Comparison of ENCODE assay signal across 11 mouse cellular contexts in the genomic region with DNA sequence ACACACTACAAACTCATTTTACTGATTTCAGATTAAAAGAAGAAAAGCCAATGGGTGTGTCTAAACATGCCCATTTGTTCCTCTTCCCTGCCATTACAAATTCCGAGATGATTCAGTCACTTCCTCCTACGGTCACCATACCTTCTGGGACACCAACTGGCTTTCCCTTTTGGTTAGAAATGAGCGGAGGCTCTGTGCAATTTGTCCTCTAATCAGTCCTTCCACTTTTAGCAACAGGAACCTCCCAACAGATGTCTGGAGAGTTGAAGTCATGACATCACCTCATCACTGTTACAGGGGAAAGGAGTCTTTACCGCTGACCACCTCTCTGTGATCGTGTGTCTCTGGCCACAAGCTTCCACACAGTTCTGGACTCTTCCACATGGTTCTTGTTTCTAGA.
DNase-seq lines count a peak whose midpoint lies in the region; ATAC-seq lines count a peak whose summit lies in the region.
"Had no signal": no experiment of that assay in that cellular context is flagged by ENCODE, and none has a peak within 500 bp of the region (broad histone marks: within the 10 kb centered on the region; RNA-seq: fewer than 3 reads in every experiment).

No protein-coding gene starts in this region.

- DNase-seq in frontal cortex, adult 2 months (ENCODE audit: extremely low spot score in 1 of 2, low spot score in 1 of 2) = peak; percentile 20 to 70
- no peak for DNase-seq in frontal cortex, postnatal 14 days (ENCODE audit: low spot score in 2 of 2)
- peak; percentile 55 to 61 for DNase-seq in right cerebral cortex, adult 2 months (ENCODE audit: low spot score in 2 of 2)
- DNase-seq in right cerebral cortex, postnatal 4 days = no peak
- DNase-seq in layer of hippocampus, adult 18-20 months (ENCODE audit: low spot score in 2 of 2) = peak; percentile 56 to 86
- no peak for DNase-seq in spleen, postnatal 10 days (ENCODE audit: low spot score in 2 of 2)
- no peak for DNase-seq in yolk sac, embryonic 10.5 days (ENCODE audit: low spot score)
- DNase-seq: B cell, adult 2 months; cerebellum, postnatal 14 days; liver, embryonic 13.5 days had no signal

- no peak for ATAC-seq in activated CD4-positive, CD25-positive, alpha-beta regulatory T cell, adult 4 months

Comparison
In these comparisons a context has a peak if more than half of its experiments do, and no peak if none do; other contexts are left out.
1. DNase-seq: peak in frontal cortex, adult 2 months (2 of 2), right cerebral cortex, adult 2 months (2 of 2) and layer of hippocampus, adult 18-20 months (2 of 2); none in frontal cortex, postnatal 14 days (0 of 2), right cerebral cortex, postnatal 4 days (single experiment), spleen, postnatal 10 days (0 of 2) and yolk sac, embryonic 10.5 days (single experiment).